Mouse (Mus musculus) mouse trophoblast stem cell (cell line): ENCODE measurements around the gene Myrip.

Source experiments
- in situ Hi-C, 2 experiments: fragments of 300-500 bp; cut with MseI, MboI; formaldehyde crosslinking; loops; 2 replicates in 1 of 2; 3 replicates in 1 of 2; pipeline ENCODE4 v1.15.1; 2025

Gene Myrip

GRCm38 (mm10) chr9:120444642-120445041, 143.3 kb downstream of the Myrip start:
- in situ Hi-C loops = no loop called here

DNA sequence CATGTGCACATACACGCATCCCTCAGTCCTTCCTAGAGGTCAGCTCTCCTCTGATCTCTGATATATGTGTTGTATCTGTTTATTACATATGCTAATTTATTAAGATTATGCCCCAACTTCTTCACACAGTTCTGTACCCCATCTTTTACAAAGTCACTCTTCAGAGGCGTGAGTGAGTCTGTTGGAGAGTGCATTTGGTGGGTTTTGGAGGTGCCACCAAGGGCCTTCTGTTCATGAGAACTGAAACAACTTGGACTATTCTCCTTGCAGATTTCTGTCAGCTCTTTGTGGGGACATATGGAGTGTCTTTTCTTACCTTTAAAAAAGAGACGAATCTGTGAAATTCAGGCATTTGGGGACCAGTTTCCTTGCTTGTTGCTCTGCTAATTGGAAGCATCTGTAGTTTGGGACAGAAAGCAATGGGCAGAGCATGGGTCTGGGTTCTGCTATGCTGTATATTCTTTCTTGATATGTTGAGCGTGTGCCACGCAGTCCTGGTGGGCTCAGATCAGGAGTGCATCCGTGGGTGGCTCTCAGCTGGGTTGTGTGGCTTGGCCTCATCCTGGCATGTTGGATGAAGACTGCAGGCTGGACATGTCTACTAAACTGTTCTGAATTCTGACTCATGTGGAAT, 148.5 kb downstream of the Myrip start:
- in situ Hi-C loops = no loop called here

GRCm38 (mm10) chr9:120455768-120456655, 154.7 kb downstream of the Myrip start:
- in situ Hi-C loops = no loop called here

- in situ Hi-C loops = no loop called here
These were observed 169.1 kb downstream of the Myrip start for GRCm38 (mm10) chr9:120470431-120470830.

DNA sequence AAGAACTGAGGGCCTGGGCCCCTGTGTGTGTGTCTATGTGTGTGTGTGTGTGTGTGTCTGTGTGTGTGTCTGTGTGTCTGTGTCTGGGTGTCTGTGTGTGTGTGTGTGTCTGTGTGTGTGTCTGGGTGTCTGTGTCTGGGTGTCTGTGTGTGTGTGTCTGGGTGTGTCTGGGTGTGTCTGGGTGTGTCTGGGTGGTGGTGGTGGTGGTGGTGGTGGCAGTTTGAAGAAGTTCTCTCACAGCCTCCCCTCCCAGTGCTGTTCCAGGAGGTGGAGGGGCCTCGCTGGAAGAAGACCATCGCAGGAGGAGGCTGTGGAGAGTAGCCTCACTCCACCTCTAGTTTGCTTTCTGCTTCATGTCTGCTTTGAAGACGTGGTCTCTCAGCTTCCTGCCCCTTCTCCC, 180.3 kb downstream of the Myrip start:
- in situ Hi-C loops = no loop called here

GRCm38 (mm10) chr9:120482382-120482781, 181.1 kb downstream of the Myrip start:
- in situ Hi-C loops = no loop called here

GRCm38 (mm10) chr9:120483101-120483500, 181.8 kb downstream of the Myrip start:
- in situ Hi-C loops = no loop called here

- in situ Hi-C loops = no loop called here
These were observed 185.8 kb downstream of the Myrip start for GRCm38 (mm10) chr9:120487076-120487475.

GRCm38 (mm10) chr9:120491509-120491908, 190.2 kb downstream of the Myrip start:
- in situ Hi-C loops = loop anchor here in 1 of 2 experiments (5.0 kb wide), 1 partner anchor 54 kb away; no protein-coding TSS in a partner anchor

- in situ Hi-C loops = loop anchor here in 1 of 2 experiments (5.0 kb wide), 1 partner anchor 55 kb away; no protein-coding TSS in a partner anchor
These were observed 190.7 kb downstream of the Myrip start, which contains the start of gene Eif1b for GRCm38 (mm10) chr9:120492010-120492399. Gene Eif1b, plus strand, starts transcription at chr9:120492232.

GRCm38 (mm10) chr9:120492400-120493351, 191.4 kb downstream of the Myrip start:
- in situ Hi-C loops = loop anchor here in 1 of 2 experiments (5.0 kb wide), 1 partner anchor 55 kb away; no protein-coding TSS in a partner anchor

DNA sequence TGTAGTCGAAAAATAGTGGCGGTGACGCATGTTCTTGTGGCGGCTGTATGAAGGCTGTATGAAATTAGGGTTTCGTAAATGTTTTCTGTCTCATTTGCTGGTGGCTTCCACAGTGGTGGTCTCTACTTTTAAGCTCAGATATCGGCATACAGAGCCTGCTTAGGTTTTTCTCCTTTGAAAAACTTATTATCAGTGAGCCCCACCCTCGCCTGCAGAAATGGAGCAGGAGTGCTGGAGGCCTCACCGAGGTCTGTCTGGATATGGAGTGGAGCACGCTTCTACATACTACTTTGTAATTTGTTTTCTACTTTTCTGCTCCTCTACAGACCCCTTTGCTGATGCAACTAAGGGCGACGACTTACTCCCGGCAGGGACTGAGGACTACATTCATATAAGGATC, 192.5 kb downstream of the Myrip start:
- in situ Hi-C loops = loop anchor here in 1 of 2 experiments (5.0 kb wide), 1 partner anchor 56 kb away; no protein-coding TSS in a partner anchor

DNA sequence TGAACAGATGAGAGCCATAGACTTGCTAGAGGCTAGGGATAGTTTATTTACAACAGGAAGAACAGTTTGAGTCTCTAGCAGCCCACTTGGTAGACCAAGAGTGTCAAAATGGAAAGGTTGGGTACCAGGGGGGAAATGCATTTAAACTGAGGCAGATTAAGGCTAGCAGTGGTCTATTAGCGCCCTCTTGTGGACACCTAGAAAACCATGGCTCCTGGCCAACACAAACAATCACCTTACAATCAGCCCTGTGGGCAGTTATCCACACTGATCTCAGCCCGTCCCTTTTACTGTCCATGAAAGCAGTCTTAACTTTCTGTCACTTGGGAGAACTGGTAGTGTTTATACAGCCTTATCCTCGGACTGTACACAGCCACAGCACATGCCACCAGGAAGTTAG, 195.4 kb downstream of the Myrip start:
- in situ Hi-C loops = loop anchor here in 1 of 2 experiments (5.0 kb wide), 1 partner anchor 64 kb away; no protein-coding TSS in a partner anchor

DNA sequence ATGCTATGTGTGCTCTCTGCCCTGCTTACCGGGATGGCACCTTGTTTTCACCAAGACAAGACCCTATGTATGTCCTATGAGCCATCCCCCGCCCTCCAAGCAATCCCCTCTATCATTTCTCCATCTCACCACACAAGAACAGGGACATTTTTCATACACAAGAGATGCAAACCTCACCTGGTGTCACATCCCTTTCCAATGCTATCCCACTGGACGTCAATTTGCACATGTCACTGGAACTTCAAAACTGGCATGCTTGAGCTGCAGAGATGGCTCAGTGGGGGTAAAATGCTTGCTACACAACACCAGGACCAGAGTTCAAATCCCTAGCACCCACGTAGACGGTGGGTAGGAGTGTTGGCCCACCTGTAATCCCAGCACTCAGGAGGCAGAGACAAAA, 196.7 kb downstream of the Myrip start:
- in situ Hi-C loops = loop anchor here in 1 of 2 experiments (5.0 kb wide), 1 partner anchor 66 kb away; no protein-coding TSS in a partner anchor

GRCm38 (mm10) chr9:120501191-120501902, 200.0 kb downstream of the Myrip start:
- in situ Hi-C loops = loop anchor here (5.0 kb wide), 3 partner anchors 66 to 91 kb away; partner anchors contain the start of gene Rpl14 (in 1 of the 2)

GRCm38 (mm10) chr9:120502013-120502412, 200.7 kb downstream of the Myrip start:
- in situ Hi-C loops = loop anchor here (5.0 kb wide), 3 partner anchors 65 to 90 kb away; partner anchors contain the start of gene Rpl14 (in 1 of the 2)

GRCm38 (mm10) chr9:120504423-120504822, 203.1 kb downstream of the Myrip start:
- in situ Hi-C loops = loop anchor here (5.0 kb wide), 3 partner anchors 63 to 88 kb away; partner anchors contain the start of gene Rpl14 (in 1 of the 2)

DNA sequence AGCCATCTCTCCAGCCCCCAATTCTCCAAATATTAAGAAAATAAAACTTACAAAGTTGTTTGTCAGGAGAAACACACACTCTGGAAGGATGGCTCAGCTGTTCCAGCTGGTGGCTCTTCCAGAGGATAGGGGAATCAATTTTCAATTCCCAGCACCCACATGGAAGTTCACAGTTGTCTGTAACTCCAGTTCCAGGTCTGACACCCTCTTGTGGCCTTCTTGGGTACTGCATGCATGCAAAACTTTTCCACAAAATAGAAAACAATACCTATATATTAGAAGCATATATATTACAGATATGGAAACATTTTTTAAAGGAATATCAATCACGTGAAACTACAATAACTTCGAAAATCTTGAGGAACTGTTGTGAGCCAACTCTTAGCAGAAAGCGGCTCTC, 210.5 kb downstream of the Myrip start:
- in situ Hi-C loops = no loop called here

- in situ Hi-C loops = no loop called here
These were observed 215.4 kb downstream of the Myrip start for GRCm38 (mm10) chr9:120516720-120517119.

- in situ Hi-C loops = no loop called here
These were observed 217.6 kb downstream of the Myrip start for GRCm38 (mm10) chr9:120518946-120519345.
